Mouse (Mus musculus) spleen, postnatal 4 days (tissue): ENCODE data around the gene Tmem123.

Source experiments
- DNase-seq, 2 experiments: peaks; one replicate each; pipeline ENCODE4 v3.0.0; 2022; ENCODE audit warnings: low spot score in 2 of 2

Tmem123 gene

GRCm38 (mm10) chr9:7775986-7776385 is 12.1 kb downstream of the Tmem123 start:
- no peak for DNase-seq

GRCm38 (mm10) chr9:7776940-7777339 is 13.1 kb downstream of the Tmem123 start:
- peak in 1 of 2 experiments; percentile 46 for DNase-seq

GRCm38 (mm10) chr9:7777652-7778051 is 13.8 kb downstream of the Tmem123 start:
- DNase-seq: peak in 1 of 2 experiments; percentile 62

- DNase-seq: peak in 1 of 2 experiments; percentile 53
These were observed 14.9 kb downstream of the Tmem123 start for GRCm38 (mm10) chr9:7778771-7779170.

- DNase-seq: peak in 1 of 2 experiments; percentile 42
These were observed 15.9 kb downstream of the Tmem123 start for GRCm38 (mm10) chr9:7779786-7780185.

- DNase-seq: peak; percentile 62 to 76
These were observed 16.7 kb downstream of the Tmem123 start for GRCm38 (mm10) chr9:7780250-7781150.

GRCm38 (mm10) chr9:7783823-7784614 is 20.2 kb downstream of the Tmem123 start:
- DNase-seq: peak in 1 of 2 experiments; percentile 66

- no peak for DNase-seq
These were observed 20.8 kb downstream of the Tmem123 start for GRCm38 (mm10) chr9:7784615-7785012.

- no peak for DNase-seq
These were observed 21.6 kb downstream of the Tmem123 start for GRCm38 (mm10) chr9:7785396-7785795.

- peak in 1 of 2 experiments; percentile 57 for DNase-seq
These were observed 22.2 kb downstream of the Tmem123 start for GRCm38 (mm10) chr9:7786086-7786485.

GRCm38 (mm10) chr9:7788411-7788810 is 24.6 kb downstream of the Tmem123 start:
- peak in 1 of 2 experiments; percentile 53 for DNase-seq

- peak in 1 of 2 experiments; percentile 60 for DNase-seq
These were observed 26.1 kb downstream of the Tmem123 start for GRCm38 (mm10) chr9:7789764-7790575.

GRCm38 (mm10) chr9:7790580-7791084 is 26.8 kb downstream of the Tmem123 start:
- peak; percentile 53 to 59 for DNase-seq

- peak in 1 of 2 experiments; percentile 10 for DNase-seq
These were observed 29.7 kb downstream of the Tmem123 start for GRCm38 (mm10) chr9:7793561-7793960.

GRCm38 (mm10) chr9:7795581-7795980 is 31.7 kb downstream of the Tmem123 start:
- no peak for DNase-seq

- no peak for DNase-seq
These were observed 32.5 kb downstream of the Tmem123 start for GRCm38 (mm10) chr9:7796129-7796864.

GRCm38 (mm10) chr9:7797542-7797941 is 33.7 kb downstream of the Tmem123 start:
- DNase-seq: no peak

GRCm38 (mm10) chr9:7798555-7798954 is 34.7 kb downstream of the Tmem123 start:
- DNase-seq: no peak

- DNase-seq: no peak
These were observed 41.3 kb downstream of the Tmem123 start for GRCm38 (mm10) chr9:7805101-7805506.

GRCm38 (mm10) chr9:7822758-7823157 is 58.9 kb downstream of the Tmem123 start:
- DNase-seq: no peak

GRCm38 (mm10) chr9:7824916-7825315 is 61.1 kb downstream of the Tmem123 start:
- no peak for DNase-seq
